Mouse (Mus musculus) olfactory bulb, adult 2 months (tissue): ENCODE results near the gene Prpf18.

Experiments used
- CTCF ChIP-seq: fragments of 200-500 bp; IDR thresholded peaks from 2 replicates; pipeline ENCODE4 v1.5.1; 2012; ENCODE audit warnings: low read depth, mild to moderate bottlenecking, low read length, moderate library complexity; ENCODE audit not compliant: insufficient read depth
- POLR2A ChIP-seq: fragments of 200-500 bp; IDR thresholded peaks from 2 replicates; pipeline ENCODE4 v1.6.1; 2012; ENCODE audit warnings: mild to moderate bottlenecking, low read depth, low read length, moderate library complexity; ENCODE audit not compliant: insufficient read depth

- TF ChIP-seq POLR2A: no peak
- no peak for TF ChIP-seq CTCF
These were observed 28.0 kb upstream of the Prpf18 start for GRCm38 (mm10) chr2:4679886-4680285.
